Comparison of ENCODE assay signal across 13 mouse cellular contexts in the genomic region with DNA sequence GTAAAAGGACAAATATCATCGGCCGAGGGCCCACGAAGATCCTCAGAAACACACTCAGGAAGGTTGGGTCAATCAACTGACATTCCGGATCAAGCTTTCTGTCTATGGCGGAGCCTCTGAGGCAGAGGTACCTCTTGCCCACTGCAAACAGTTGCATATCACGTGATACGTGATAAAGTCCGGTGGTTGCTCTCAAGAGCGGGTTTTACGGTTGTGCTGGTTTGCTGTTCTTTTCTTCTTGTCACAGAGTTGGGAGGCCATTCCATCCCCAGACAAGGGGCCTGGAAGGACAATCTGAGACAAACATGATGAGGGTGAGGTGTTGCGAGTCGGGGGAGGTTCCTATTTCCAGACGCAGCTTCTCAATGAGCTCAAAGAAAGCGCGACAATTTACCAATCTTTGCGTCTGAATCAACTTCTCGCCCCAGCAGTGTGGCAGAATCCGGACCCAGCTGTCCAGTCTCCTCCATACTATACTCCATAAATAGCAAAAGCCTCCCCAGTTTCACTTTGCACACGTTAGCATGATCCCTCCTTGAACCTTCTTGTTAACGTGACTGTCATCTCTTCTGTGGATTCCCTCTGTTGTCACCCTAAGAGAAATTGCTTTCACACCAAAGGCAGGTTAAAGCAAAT.
DNase-seq lines count a peak whose midpoint lies in the region; ATAC-seq and TF ChIP-seq lines count a peak whose summit lies in the region.
"Had no signal": no experiment of that assay in that cellular context is flagged by ENCODE, and none has a peak within 500 bp of the region (broad histone marks: within the 10 kb centered on the region; RNA-seq: fewer than 3 reads in every experiment).

No protein-coding gene starts in this region.

- 0 out of 2 replicates have a peak, but pooled peaks have one; percentile 30 for ATAC-seq in lung, embryonic 14.5 days (ENCODE audit: insufficient read depth)
- peak; percentile 35 for ATAC-seq in liver, postnatal 0 days

- peaks cover 36% of the 10 kb centered on the region for H3K4me1 ChIP-seq in heart, embryonic 10.5 days
- H3K4me1 ChIP-seq in lung, embryonic 14.5 days (ENCODE audit: insufficient read depth): peaks cover 8% of the 10 kb centered on the region; the same call in 1 of the 2 replicates
- peaks cover 17% of the 10 kb centered on the region for H3K4me1 ChIP-seq in liver, postnatal 0 days (ENCODE audit: insufficient read depth)
- H3K4me1 ChIP-seq in limb, embryonic 10.5 days: no peaks in the 10 kb centered on the region
- H3K4me1 ChIP-seq: hindbrain, embryonic 15.5 days had no signal

- no peaks in the 10 kb centered on the region for H3K9me3 ChIP-seq in heart, embryonic 10.5 days
- no peaks in the 10 kb centered on the region for H3K9me3 ChIP-seq in lung, embryonic 14.5 days (ENCODE audit: low read depth, low read length)
- no peaks in the 10 kb centered on the region for H3K9me3 ChIP-seq in liver, postnatal 0 days (ENCODE audit: low read length)
- H3K9me3 ChIP-seq in limb, embryonic 10.5 days (replicated peaks): no peaks in the 10 kb centered on the region
- H3K9me3 ChIP-seq: embryonic facial prominence, embryonic 12.5 days; hindbrain, embryonic 15.5 days had no signal

- peak overlapping the region; percentile 67 for H3K27ac ChIP-seq in heart, embryonic 10.5 days
- H3K27ac ChIP-seq in lung, embryonic 14.5 days (ENCODE audit: low read depth): no peak overlapping the region
- H3K27ac ChIP-seq in liver, postnatal 0 days (ENCODE audit: low read depth): peak overlapping the region; percentile 67
- H3K27ac ChIP-seq in limb, embryonic 10.5 days: no peak overlapping the region
- H3K27ac ChIP-seq: embryonic facial prominence, embryonic 12.5 days; hindbrain, embryonic 15.5 days; liver, embryonic 14.5 days had no signal

- TF ChIP-seq CTCF in lung, embryonic 14.5 days (IDR thresholded peaks at IDR 0.05; ENCODE audit: low read depth): no peak
- no peak for TF ChIP-seq CTCF in liver, postnatal 0 days (IDR thresholded peaks at IDR 0.05; ENCODE audit: low read depth)

- DNase-seq in heart, embryonic 10.5 days (ENCODE audit: low spot score): no peak
- no peak for DNase-seq in heart, postnatal 36 days
- DNase-seq in lung, embryonic 14.5 days: no peak
- DNase-seq in lung, postnatal 25 days (ENCODE audit: low spot score): no peak
- no peak for DNase-seq in liver, postnatal 0 days
- DNase-seq in limb, embryonic 10.5 days (ENCODE audit: low spot score): no peak
- no peak for DNase-seq in adrenal gland, adult (ENCODE audit: inconsistent age in 2 of 2, low spot score in 1 of 2)
- no peak for DNase-seq in kidney, postnatal 10 days
- DNase-seq: gastrocnemius, postnatal 36 days had no signal

- no peak overlapping the region for H3K9ac ChIP-seq in lung, embryonic 14.5 days
- peak overlapping the region; percentile 40 for H3K9ac ChIP-seq in liver, postnatal 0 days (replicated peaks)
- H3K9ac ChIP-seq: embryonic facial prominence, embryonic 12.5 days; hindbrain, embryonic 15.5 days; liver, embryonic 14.5 days had no signal

- TF ChIP-seq EP300 in liver, postnatal 0 days (IDR thresholded peaks at IDR 0.05; ENCODE audit: low read depth): no peak

- WGBS in heart, embryonic 10.5 days: 72% methylated on average over 20 of the region's 20 CpGs
- WGBS in lung, embryonic 14.5 days: 73% methylated on average over 20 of the region's 20 CpGs
- WGBS in liver, postnatal 0 days (ENCODE audit: insufficient replicate concordance): 61% methylated on average over 20 of the region's 20 CpGs
- WGBS in limb, embryonic 10.5 days: 90% methylated on average over 20 of the region's 20 CpGs

- H3K27me3 ChIP-seq in heart, embryonic 10.5 days (ENCODE audit: insufficient read depth, poor library complexity, severe bottlenecking): no peaks in the 10 kb centered on the region
- H3K27me3 ChIP-seq in lung, embryonic 14.5 days (ENCODE audit: insufficient read depth, low read length): no peaks in the 10 kb centered on the region
- H3K27me3 ChIP-seq in liver, postnatal 0 days (ENCODE audit: insufficient read depth, low read length): no peaks in the 10 kb centered on the region
- no peaks in the 10 kb centered on the region for H3K27me3 ChIP-seq in limb, embryonic 10.5 days (ENCODE audit: low read depth, poor library complexity, severe bottlenecking)
- H3K27me3 ChIP-seq: embryonic facial prominence, embryonic 12.5 days; hindbrain, embryonic 15.5 days had no signal

- H3K4me3 ChIP-seq in heart, embryonic 10.5 days: no peak overlapping the region; the same call in 1 of the 2 replicates
- no peak overlapping the region for H3K4me3 ChIP-seq in lung, embryonic 14.5 days (ENCODE audit: low read depth, low read length)
- H3K4me3 ChIP-seq in liver, postnatal 0 days (ENCODE audit: low read depth, low read length): no peak overlapping the region
- H3K4me3 ChIP-seq in limb, embryonic 10.5 days: no peak overlapping the region
- H3K4me3 ChIP-seq: embryonic facial prominence, embryonic 12.5 days; hindbrain, embryonic 15.5 days; myocyte had no signal

- H3K36me3 ChIP-seq in heart, embryonic 10.5 days: no peaks in the 10 kb centered on the region
- no peaks in the 10 kb centered on the region for H3K36me3 ChIP-seq in lung, embryonic 14.5 days (ENCODE audit: insufficient read depth)
- no peaks in the 10 kb centered on the region for H3K36me3 ChIP-seq in liver, postnatal 0 days (replicated peaks; ENCODE audit: insufficient read depth, low read length)
- no peaks in the 10 kb centered on the region for H3K36me3 ChIP-seq in limb, embryonic 10.5 days
- H3K36me3 ChIP-seq: embryonic facial prominence, embryonic 12.5 days; hindbrain, embryonic 15.5 days had no signal

- intact Hi-C loops in heart, postnatal 36 days (cut with DNase I): no loop called here

- H3K4me2 ChIP-seq in lung, embryonic 14.5 days: no peak overlapping the region
- H3K4me2 ChIP-seq in liver, postnatal 0 days (ENCODE audit: low read depth, low read length): peak overlapping the region; percentile 55
- H3K4me2 ChIP-seq: embryonic facial prominence, embryonic 12.5 days; hindbrain, embryonic 15.5 days had no signal

Comparison
In these comparisons a context has a peak if more than half of its experiments do, and no peak if none do; other contexts are left out.
1. H3K27ac ChIP-seq: peak in heart, embryonic 10.5 days (single experiment) and liver, postnatal 0 days (single experiment); none in lung, embryonic 14.5 days (single experiment) and limb, embryonic 10.5 days (single experiment).